Mouse (Mus musculus) B cell, adult 67 days (primary cell): ENCODE results near the gene Nudt10. TPM values are rescaled to one million over a fixed set of nuclear protein-coding genes. Genes with fewer than 3 reads are reported as not detected.

ENCODE experiments used
- total RNA-seq, 2 experiments: library from RNA; stranded (reverse); gene quantifications; 4 replicates each; pipeline ENCODE4 v1.2.4; 2023

Gene Nudt10
- total RNA-seq: not detected

DNA sequence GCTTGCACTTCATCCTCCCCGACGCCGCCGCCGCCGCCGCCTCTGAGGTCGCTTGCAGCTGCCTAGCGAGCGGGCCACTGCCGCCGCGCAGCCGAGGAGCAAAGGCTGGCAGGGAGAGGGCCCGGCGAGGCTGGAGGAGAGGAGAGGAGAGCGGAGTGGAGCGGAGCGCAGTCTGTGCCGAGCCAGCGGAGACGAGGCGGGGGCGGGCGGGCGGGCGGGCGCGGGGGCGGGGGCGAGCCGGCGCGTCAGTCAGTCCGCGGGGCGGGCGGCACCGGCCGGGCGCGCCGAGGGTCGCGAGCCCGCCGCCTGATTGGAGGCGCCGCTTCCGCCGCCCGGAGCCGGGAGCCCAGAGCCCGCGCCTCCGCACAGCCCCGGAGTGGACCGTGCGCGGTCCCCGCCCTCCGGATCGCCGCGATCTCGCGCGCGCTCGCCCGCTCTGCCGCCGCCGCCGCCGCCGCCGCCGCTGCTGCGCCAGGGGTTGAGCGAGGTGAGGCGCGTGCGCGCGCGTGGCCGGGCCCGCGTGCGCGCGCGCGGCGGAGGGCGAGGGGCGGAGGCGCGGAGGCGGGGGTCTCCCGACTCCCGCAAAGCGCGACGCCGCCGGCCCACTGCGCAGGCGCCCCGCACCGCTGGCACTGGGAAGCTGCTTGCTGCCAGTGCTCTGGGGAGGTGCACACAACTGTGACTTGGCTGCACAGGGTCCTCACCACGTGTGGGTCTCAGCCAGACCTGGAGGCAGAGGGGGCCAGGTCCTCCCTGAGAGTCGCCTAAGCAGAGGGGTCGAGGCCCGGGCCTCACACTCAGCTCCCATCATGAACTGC is at the start of gene Nudt10:
TSS of gene Nudt10 (minus strand) at position 193 of the 818 bp plus-strand sequence.

Other genes starting within 250 kb of the Nudt10 start
- gene Nudt11, start 125.6 kb downstream of the Nudt10 start, total RNA-seq: not detected
- gene AU022751, start 89.6 kb downstream of the Nudt10 start, total RNA-seq: not detected
- not detected for gene Bmp15, start 147.7 kb upstream of the Nudt10 start, total RNA-seq
- gene Shroom4, start 226.8 kb upstream of the Nudt10 start, total RNA-seq: not detected